In genomic region chr2:165470167-165470566, GRCm38 (mm10) we compare ENCODE assay signal across 9 mouse cellular contexts. TPM values are rescaled to one million over a fixed set of nuclear protein-coding genes. Genes with fewer than 3 reads are reported as not detected.
DNase-seq lines count a peak whose midpoint lies in the region.
"Had no signal": no experiment of that assay in that cellular context is flagged by ENCODE, and none has a peak within 500 bp of the region (broad histone marks: within the 10 kb centered on the region; RNA-seq: fewer than 3 reads in every experiment).

No protein-coding gene starts in this region.

- DNase-seq in heart, postnatal 10 days: peak; percentile 9 to 30
- no peak for DNase-seq in heart, adult 9 months (ENCODE audit: low spot score in 2 of 2)
- peak; percentile 37 for DNase-seq in right cerebral cortex, postnatal 14 days
- no peak for DNase-seq in right cerebral cortex, postnatal 4 days
- DNase-seq in kidney, postnatal 25 days: peak; percentile 62 to 76
- peak; percentile 59 for DNase-seq in thymus, postnatal 14 days
- no peak for DNase-seq in frontal cortex, postnatal 10 days (ENCODE audit: low spot score in 2 of 2)
- DNase-seq in cerebellum, adult 11 months: no peak
- DNase-seq: cerebellum, postnatal 14 days had no signal

- intact Hi-C loops in heart, postnatal 10 days (cut with DNase I): no loop called here

RNA-seq across cellular contexts. Expression of gene Slc13a3, which starts 2.9 kb away (rescaled TPM):
- 1 to 10 TPM in 1 of 2 experiments, under 1 TPM in 1; 0.10 to 1.1 TPM for total RNA-seq in heart, postnatal 10 days (2021)

RNA-seq across cellular contexts. Expression of gene Trp53rka, which starts 23.0 kb away (rescaled TPM):
- total RNA-seq in heart, postnatal 10 days (2021): 10 to 100 TPM in 1 of 2 experiments, 1 to 10 TPM in 1; 9.7 to 10.5 TPM

RNA-seq across cellular contexts. Expression of gene Slc2a10, which starts 33.4 kb away (rescaled TPM):
- total RNA-seq in heart, postnatal 10 days (2021): 1 to 10 TPM; 5.5 to 5.7 TPM

Comparison
In these comparisons a context has a peak if more than half of its experiments do, and no peak if none do; other contexts are left out.
1. DNase-seq: peak in heart, postnatal 10 days (2 of 2), right cerebral cortex, postnatal 14 days (single experiment), kidney, postnatal 25 days (2 of 2) and thymus, postnatal 14 days (single experiment); none in heart, adult 9 months (0 of 2), right cerebral cortex, postnatal 4 days (single experiment), frontal cortex, postnatal 10 days (0 of 2) and cerebellum, adult 11 months (single experiment).